Mouse (Mus musculus) Patski (cell line): ENCODE data around the gene Casr. TPM values are rescaled to one million over a fixed set of nuclear protein-coding genes. Genes with fewer than 3 reads are reported as not detected.

Experiments used
- ATAC-seq: fragments of 100-300 bp; one replicate; pipeline ENCODE4 v1.8.0; 2021
- CTCF ChIA-PET: fragments of 350-600 bp; sonication (Branson Sonifier 250); formaldehyde crosslinking; loops from one replicate; lab custom pipeline; 2022; ENCODE audit warnings: inconsistent platforms; lab: Charles Lee
- POLR2A ChIA-PET: fragments of 350-600 bp; sonication (Branson Sonifier 250); formaldehyde crosslinking; loops from one replicate; lab custom pipeline; 2022; ENCODE audit warnings: antibody characterized with exemption, inconsistent platforms; lab: Charles Lee
- DNase-seq: peaks from one replicate; pipeline ENCODE4 v3.0.0-alpha.2; 2011; ENCODE audit warnings: low read depth, low spot score
- H3K27me3 ChIP-seq: fragments of 371-371 bp; one replicate; pipeline ENCODE4 v1.5.1; 2021
- CTCF ChIP-seq: fragments of 100-300 bp; IDR thresholded peaks from one replicate; pipeline ENCODE4 v1.5.1; 2021
- in situ Hi-C: fragments of 300-500 bp; cut with MboI; formaldehyde crosslinking; loops from 3 replicates; pipeline ENCODE4 v1.11.1; 2018; ENCODE audit warnings: low pct_unique_long_range_greater_than_20kb, mixed read lengths
- polyA plus RNA-seq: library from polyadenylated mRNA; unstranded; gene quantifications from one replicate; pipeline ENCODE4 v1.2.3, GENCODE M21; 2021

Gene Casr
- polyA plus RNA-seq, result 0.01 TPM

- no peak for TF ChIP-seq CTCF
- in situ Hi-C loops, result no loop called here
- DNase-seq, result no peak
- ChIA-PET POLR2A (interaction anchor here (0.6 to 0.7 kb wide), 2 partner anchors 214 to 576 kb away, joined by 3 to 6 read pairs; no protein-coding TSS in a partner anchor), CTCF (no interaction called here)
- no peaks in the 10 kb centered on the region for H3K27me3 ChIP-seq
- ATAC-seq, result no peak
Observed at GRCm38 (mm10) chr16:36561386-36562338, at the start of gene Casr. Gene Casr, minus strand, starts transcription at chr16:36562141.

GRCm38 (mm10) chr16:36602632-36603031 lies 40.7 kb upstream of the Casr start:
- ATAC-seq, result no peak
- TF ChIP-seq CTCF, result no peak
- ChIA-PET POLR2A (no interaction called here), CTCF (no interaction called here)
- in situ Hi-C loops, result no loop called here
- no peak for DNase-seq
- H3K27me3 ChIP-seq, result peaks cover 14% of the 10 kb centered on the region

GRCm38 (mm10) chr16:36598265-36598664 lies 36.3 kb upstream of the Casr start:
- ChIA-PET POLR2A (no interaction called here), CTCF (no interaction called here)
- DNase-seq, result no peak
- TF ChIP-seq CTCF, result no peak
- H3K27me3 ChIP-seq, result peaks cover 4% of the 10 kb centered on the region
- in situ Hi-C loops, result no loop called here
- ATAC-seq, result no peak

GRCm38 (mm10) chr16:36596671-36597410 lies 34.9 kb upstream of the Casr start:
- TF ChIP-seq CTCF, result no peak
- CTCF ChIA-PET, result no interaction called here
- ATAC-seq (no peak), DNase-seq (no peak)
- in situ Hi-C loops, result no loop called here
- POLR2A ChIA-PET, result no interaction called here
- H3K27me3 ChIP-seq, result peaks cover 4% of the 10 kb centered on the region

GRCm38 (mm10) chr16:36589898-36590297 lies 28.0 kb upstream of the Casr start:
- in situ Hi-C loops, result no loop called here
- ATAC-seq (no peak), DNase-seq (no peak)
- ChIA-PET POLR2A (no interaction called here), CTCF (no interaction called here)
- TF ChIP-seq CTCF, result no peak
- H3K27me3 ChIP-seq, result peaks cover 13% of the 10 kb centered on the region

- no peak for DNase-seq
- ChIA-PET POLR2A (no interaction called here), CTCF (no interaction called here)
- ATAC-seq, result no peak
- H3K27me3 ChIP-seq, result peaks cover 13% of the 10 kb centered on the region
- no peak for TF ChIP-seq CTCF
- in situ Hi-C loops, result no loop called here
Observed at GRCm38 (mm10) chr16:36587971-36588370, 26.0 kb upstream of the Casr start.

- no peak for TF ChIP-seq CTCF
- DNase-seq, result no peak
- no peak for ATAC-seq
- ChIA-PET CTCF (no interaction called here), POLR2A (interaction anchor here (0.5 kb wide), 1 partner anchor 102 kb away, joined by 3 read pairs; no protein-coding TSS in a partner anchor)
- in situ Hi-C loops, result no loop called here
- H3K27me3 ChIP-seq, result peaks cover 13% of the 10 kb centered on the region
Observed at GRCm38 (mm10) chr16:36582073-36582472, 20.1 kb upstream of the Casr start.

- POLR2A ChIA-PET, result no interaction called here
- DNase-seq (no peak), ATAC-seq (no peak)
- no peak for TF ChIP-seq CTCF
- CTCF ChIA-PET, result no interaction called here
- in situ Hi-C loops, result no loop called here
- peaks cover 8% of the 10 kb centered on the region for H3K27me3 ChIP-seq
Observed at GRCm38 (mm10) chr16:36571942-36572341, 10.0 kb upstream of the Casr start.

- in situ Hi-C loops, result no loop called here
- CTCF ChIA-PET, result no interaction called here
- POLR2A ChIA-PET, result no interaction called here
- no peak for ATAC-seq
- no peaks in the 10 kb centered on the region for H3K27me3 ChIP-seq
- no peak for TF ChIP-seq CTCF
- no peak for DNase-seq
Observed at GRCm38 (mm10) chr16:36559573-36559972, 2.4 kb downstream of the Casr start.

- in situ Hi-C loops, result no loop called here
Observed at GRCm38 (mm10) chr16:36555672-36556165, 6.2 kb downstream of the Casr start.

More at GRCm38 (mm10) chr16:36555672-36556165, 6.2 kb downstream of the Casr start:
- no peak for TF ChIP-seq CTCF
- ChIA-PET CTCF (no interaction called here), POLR2A (no interaction called here)
- DNase-seq (no peak), ATAC-seq (no peak)
- no peaks in the 10 kb centered on the region for H3K27me3 ChIP-seq
